Mouse (Mus musculus) cerebellum, adult 8-10 months (tissue): ENCODE results near the gene Osbpl11.
A peak's percentile ranks its signal among the peaks of the same experiment; 100 is the strongest.

Experiments used
- DNase-seq: peaks from one replicate; pipeline ENCODE4 v3.0.0; 2022

Osbpl11 gene

DNA sequence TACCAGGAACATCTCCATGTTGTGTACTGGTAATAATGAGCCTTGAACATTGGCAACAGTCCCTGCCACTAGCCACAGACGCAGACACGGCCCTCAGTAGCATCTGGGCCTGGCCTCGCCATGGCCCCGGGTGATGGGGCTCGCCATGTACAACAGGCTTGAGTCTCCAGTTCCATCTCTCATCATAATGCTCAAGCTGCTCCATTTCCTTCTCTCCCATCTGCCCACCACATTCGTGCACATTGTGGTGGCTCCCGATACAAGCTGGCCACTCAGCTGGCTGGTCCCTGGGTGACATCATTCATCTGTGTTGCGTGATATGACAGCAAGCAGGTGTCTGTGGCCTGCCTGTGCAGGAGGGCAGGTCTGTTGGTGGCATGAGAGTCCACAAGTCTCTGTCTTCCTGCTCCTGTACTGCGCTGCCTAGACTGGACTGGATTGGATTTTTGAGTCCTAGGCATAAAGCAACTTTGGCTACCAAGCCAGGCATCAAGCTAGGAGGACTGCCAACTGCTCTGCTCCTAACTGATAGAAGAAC is 60.1 kb downstream of the Osbpl11 start:
- DNase-seq: no peak

DNA sequence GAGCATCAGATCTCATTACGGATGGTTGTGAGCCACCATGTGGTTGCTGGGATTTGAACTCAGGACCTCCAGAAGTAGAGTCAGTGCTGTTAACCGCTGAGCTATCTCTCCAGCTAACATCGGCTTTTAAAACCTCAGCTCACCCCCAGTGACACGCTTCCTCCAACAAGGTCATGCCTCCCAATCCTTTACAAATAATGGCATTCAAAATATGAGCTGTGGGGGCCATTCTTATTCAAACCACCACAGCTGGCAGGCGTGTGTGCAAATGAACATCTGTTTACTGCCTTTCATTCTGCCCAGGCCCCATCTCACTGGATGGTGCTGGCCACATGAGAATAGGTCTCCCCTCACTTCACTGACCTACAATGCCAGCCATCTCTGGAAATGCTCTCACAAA is 61.7 kb downstream of the Osbpl11 start:
- DNase-seq: no peak

- DNase-seq: no peak
These were observed 62.1 kb downstream of the Osbpl11 start for GRCm38 (mm10) chr16:33247006-33247405.

GRCm38 (mm10) chr16:33250651-33251120 is 65.8 kb downstream of the Osbpl11 start:
- peak; percentile 13 for DNase-seq

DNA sequence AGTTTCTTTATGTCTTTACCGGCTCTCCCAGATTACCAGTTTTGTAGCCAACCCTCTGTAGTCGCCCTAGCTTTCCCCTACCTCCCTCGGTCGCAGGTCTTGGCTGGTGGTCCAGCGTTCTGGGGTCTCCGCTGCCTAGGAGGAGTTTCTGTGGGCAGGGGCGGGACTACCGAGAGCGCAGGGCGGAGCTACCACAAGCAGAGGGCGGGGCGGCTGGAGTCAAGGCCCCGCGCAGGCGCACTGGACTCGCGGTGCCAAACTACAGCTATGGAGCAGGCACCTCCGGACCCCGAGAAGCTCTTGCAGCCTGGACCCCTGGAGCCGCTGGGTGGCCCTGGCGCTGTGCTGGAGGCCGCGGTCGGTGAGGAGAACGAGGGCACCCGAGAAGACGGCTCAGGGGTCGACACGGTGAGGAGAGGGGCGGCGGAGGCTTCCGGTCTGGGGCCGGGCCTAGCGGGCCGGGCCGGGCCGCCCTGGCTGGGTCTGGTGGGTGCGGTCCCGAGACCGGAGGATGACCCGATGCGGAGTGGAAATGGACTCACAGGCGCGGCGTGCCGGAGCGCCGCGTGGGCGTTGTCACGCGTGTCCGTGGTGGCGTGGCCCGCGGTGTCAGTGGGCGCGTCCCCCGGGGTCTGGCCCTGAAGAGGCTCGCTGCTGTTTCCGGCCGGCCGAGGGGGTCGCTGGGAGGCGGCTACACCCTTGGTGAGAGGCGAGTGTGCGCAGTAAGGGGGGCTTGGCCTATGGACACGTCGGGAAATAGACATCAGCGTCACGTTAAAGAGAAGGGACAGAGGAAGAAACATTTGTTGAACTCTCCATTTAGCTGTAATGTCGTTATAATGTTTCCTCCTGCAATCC is 66.6 kb downstream of the Osbpl11 start, which contains the start of gene Snx4:
Gene Snx4, plus strand, starts transcription at position 249 of the 858 bp plus-strand sequence.
- peak; percentile 92 for DNase-seq

GRCm38 (mm10) chr16:33255601-33256000 is 70.7 kb downstream of the Osbpl11 start:
- no peak for DNase-seq

GRCm38 (mm10) chr16:33258530-33258929 is 73.7 kb downstream of the Osbpl11 start:
- no peak for DNase-seq

DNA sequence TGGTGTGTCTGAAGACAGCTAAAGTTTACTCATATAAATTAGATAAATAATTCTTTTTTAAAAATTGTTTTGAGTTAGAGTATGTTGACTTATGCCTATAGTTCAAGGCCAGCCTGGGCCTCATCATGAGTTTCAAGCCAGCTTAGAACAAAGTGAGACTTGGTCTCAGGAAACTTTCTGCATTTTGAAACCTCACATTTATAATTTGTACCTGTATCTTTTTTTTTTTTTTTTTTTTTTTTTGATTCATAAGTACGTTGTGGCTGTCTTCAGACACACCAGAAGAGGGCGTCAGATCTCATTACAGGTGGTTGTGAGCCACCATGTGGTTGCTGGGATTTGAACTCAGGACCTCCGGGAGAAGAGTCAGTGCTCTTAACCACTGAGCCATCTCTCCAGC is 75.0 kb downstream of the Osbpl11 start:
- no peak for DNase-seq

- DNase-seq: no peak
These were observed 76.0 kb downstream of the Osbpl11 start for GRCm38 (mm10) chr16:33260825-33261224.

DNA sequence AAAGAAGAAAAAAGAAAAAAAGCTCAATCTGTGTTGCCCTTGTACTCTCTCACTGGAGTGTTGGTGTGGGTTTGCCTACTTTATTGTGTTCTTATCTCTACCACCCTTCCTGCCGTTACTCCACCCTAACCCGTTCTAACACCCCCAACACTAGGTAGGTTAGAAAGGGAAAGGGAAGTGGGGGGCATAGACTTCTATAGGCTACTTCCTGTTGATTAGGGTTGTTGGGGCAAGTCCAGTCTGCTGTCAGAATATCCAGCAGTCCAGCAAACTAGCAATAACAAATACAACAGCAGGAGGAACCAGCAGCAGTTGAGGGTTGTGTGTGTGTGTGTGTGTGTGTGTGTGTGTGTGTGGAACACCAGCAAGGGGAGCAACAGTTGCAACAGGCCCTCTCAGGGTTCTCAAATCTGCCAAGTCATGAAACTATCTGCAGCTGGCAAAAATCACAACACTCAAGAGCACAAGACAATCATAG is 76.8 kb downstream of the Osbpl11 start:
- DNase-seq: no peak

DNA sequence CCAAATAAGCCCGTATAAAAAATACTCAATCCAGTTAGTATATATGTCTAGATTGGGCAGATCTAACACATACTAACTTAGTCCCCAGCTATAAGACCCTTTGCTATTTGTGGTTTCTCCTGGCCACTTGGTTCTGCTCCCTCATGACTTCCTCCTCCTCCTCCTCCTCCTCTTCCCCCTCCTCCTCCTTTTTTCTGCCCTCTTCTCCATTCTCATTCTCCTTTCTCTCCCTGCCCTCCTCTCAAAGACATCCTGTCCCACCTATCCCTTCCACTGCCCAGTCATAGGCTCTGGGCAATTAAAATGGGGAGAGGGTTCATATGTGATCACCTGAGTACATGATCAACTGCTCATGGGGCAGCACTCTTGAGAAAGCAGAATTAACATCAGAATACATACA is 77.2 kb downstream of the Osbpl11 start:
- no peak for DNase-seq

- no peak for DNase-seq
These were observed 82.9 kb downstream of the Osbpl11 start for GRCm38 (mm10) chr16:33267616-33268253.

DNA sequence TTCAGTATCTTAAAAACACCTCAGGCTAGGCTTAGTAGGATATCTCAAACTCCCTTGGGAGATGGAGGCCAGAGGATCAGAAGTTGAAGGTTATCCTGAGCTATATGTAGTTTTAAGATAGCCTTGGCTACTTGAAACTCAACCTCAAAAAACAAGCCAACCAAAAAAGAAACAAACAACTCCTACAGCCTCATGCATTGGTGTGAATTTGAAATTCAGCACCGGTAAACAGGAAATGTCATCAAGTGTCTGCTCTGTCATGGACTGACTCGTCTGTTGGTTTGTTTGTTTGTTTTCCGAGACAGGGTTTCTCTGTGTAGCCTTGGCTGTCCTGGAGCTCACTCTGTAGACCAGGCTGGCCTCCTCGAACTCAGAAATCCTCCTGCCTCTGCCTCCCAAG is 87.0 kb downstream of the Osbpl11 start:
- no peak for DNase-seq

DNA sequence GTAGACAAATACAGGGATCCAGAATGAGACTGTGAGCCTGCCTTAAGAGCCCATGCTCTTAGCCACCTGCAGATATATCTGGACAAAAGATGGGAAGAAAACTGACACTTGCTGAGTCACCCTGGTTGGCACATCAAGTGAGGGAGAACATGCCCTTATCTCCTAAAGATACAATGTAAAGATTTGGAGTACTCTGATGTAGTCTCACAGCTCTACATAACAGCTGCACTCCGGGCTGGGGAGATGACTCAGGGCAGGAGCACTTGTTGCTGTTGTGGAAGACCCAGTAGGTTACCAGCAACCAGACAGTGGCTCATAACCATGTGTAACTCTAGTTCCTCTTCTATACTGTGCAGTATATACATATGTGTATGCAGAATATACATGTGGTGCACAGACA is 98.2 kb downstream of the Osbpl11 start:
- no peak for DNase-seq

GRCm38 (mm10) chr16:33288536-33288935 is 103.7 kb downstream of the Osbpl11 start:
- DNase-seq: no peak

DNA sequence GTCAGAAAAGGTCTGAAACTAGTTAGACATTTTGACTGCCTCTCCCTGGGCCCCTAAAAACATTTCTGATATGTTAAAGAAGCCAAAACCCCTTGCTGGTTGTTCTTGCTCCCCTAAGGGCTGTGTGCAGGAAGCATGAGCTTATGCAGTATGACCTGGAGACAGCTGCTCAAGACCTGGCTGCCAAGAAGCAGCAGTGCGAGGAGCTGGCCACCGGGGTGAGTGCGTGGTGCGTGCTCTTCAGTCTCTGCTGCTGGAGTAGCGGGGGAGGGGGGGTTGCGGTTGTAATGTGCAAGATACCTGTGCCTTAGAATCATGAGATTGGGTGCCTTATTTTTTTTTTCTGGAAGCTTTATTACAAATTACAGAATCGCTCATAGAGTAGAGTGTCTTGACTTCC is 105.1 kb downstream of the Osbpl11 start:
- DNase-seq: peak; percentile 5

DNA sequence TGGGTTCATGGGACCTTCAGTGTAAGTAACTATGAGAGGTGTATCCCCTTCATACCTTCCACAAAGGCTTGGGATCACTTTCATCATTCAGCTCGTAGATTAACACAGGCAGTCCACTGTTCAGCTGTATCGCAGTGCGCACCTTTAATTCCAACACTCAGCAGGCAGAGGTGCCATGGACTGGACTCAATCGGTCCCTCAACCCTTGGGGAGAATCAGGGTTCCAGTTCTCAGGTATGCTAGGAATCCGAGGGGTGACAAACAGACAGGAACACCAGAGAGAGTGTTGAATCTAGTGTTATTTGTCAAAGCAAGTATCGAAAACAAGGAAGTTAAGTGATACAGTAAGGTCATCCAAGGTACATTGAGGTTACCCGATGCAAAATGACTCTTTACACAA is 107.4 kb downstream of the Osbpl11 start:
- DNase-seq: no peak
